Mouse (Mus musculus) left cerebral cortex, adult 18-20 months (tissue): ENCODE measurements around the gene Gm21915. TPM values are rescaled to one million over a fixed set of nuclear protein-coding genes. Genes with fewer than 3 reads are reported as not detected.
A peak's percentile ranks its signal among the peaks of the same experiment; 100 is the strongest.

Experiments
- DNase-seq, 2 experiments: peaks; one replicate each; pipeline ENCODE4 v3.0.0; 2021 to 2022; ENCODE audit warnings: low spot score in 2 of 2, mixed read lengths in 1 of 2
- total RNA-seq, 2 experiments: library from RNA; stranded (reverse); gene quantifications; 2 replicates each; pipeline ENCODE4 v1.2.3; 2021

Gm21915 gene
- total RNA-seq, 2 experiments from 2014 or later: not detected

GRCm38 (mm10) chr9:40666190-40666803 lies 4.1 kb upstream of the Gm21915 start:
- DNase-seq: no peak

GRCm38 (mm10) chr9:40671323-40671930 lies 1.0 kb downstream of the Gm21915 start:
- DNase-seq: no peak

GRCm38 (mm10) chr9:40675203-40675958 lies 5.0 kb downstream of the Gm21915 start:
- peak; percentile 37 to 44 for DNase-seq

DNA sequence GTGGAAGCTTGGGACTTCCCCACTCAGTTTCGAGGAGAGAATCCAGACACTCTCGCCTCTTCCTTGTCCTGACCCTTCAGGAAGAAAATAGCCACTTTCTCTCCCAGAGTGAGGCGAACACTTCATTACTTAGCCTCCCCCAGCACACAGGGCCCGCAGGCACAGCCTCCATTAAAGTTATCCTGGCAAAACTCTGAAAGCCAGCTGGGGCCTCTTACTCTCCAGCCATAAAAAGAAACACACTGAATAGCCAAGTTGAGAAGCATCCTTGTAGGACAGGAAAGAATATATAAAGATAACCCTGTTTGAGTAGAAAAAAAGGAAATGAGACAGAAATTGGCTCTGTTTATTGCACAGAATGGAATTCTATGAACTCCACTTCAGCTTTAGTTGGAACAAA lies 8.2 kb downstream of the Gm21915 start:
- no peak for DNase-seq

- peak in 1 of 2 experiments; percentile 49 for DNase-seq
Measured at GRCm38 (mm10) chr9:40685801-40686420, 15.5 kb downstream of the Gm21915 start, which contains the start of gene Clmp. Clmp (plus strand) TSS chr9:40685962.

DNA sequence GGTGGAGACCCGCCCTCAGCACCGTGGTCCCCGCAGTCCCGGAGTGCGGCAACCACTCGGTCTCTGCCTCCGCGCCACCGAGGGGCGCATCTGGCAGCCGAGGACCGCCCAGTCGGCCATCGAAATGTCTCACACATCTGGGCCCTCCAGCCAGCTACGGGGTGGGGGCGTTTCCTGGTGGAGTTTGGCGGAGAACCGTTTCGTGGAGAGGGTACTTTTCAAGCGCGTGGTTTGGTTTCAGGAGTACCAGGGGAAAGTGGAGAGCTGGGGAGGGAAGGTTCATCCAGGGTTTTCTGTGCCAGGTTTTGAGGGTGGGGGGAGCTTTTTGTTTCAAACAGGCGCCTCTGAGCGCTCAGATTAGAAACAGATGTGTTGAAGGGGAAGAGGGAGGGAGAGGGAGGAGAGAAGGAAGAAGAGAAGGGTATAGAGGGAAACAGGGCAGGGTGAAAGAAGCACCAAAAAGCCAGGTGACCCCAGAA lies 16.0 kb downstream of the Gm21915 start:
- no peak for DNase-seq

- DNase-seq: no peak
Measured at GRCm38 (mm10) chr9:40687053-40687452, 16.6 kb downstream of the Gm21915 start.

DNA sequence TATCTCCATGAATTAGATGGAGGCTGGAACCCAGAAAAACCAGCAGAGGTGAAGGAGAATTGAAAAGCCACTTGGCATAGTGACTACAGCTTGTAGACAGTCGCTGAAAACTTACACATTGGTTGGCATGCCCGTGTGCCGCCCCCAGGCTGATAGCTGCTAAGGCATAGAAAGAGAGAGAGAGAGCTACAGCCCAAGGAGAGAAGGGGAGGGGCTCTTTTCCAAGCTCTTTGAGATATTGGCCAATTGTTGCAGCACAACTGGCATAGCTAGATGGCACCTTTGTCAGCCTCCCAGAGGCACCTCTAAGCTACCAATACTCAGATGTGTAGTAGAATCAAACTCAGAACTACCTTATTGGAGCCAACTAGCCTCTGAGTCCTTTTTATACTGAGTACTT lies 17.1 kb downstream of the Gm21915 start:
- DNase-seq: no peak

GRCm38 (mm10) chr9:40690511-40690910 lies 20.1 kb downstream of the Gm21915 start:
- no peak for DNase-seq

DNA sequence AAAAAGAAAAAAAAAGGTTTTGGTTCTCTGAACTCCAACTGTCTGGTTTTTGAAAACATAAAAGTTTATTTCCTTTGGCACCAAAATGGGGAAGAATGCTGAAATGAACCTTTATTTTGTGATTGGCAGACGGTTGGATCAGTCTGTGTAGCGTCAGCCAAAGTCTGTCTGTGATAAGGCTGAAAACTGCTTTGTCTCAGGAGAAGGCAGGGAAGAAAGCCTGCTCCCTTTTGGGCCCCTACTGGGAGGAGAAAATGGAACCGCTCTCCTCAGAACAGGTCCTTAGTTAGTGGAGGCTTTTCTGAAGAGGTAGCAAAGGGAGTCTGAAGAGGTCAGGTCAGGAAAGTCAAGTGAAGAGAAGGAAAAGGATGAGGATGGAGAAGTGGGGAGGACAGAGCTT lies 22.6 kb downstream of the Gm21915 start:
- DNase-seq: no peak

DNA sequence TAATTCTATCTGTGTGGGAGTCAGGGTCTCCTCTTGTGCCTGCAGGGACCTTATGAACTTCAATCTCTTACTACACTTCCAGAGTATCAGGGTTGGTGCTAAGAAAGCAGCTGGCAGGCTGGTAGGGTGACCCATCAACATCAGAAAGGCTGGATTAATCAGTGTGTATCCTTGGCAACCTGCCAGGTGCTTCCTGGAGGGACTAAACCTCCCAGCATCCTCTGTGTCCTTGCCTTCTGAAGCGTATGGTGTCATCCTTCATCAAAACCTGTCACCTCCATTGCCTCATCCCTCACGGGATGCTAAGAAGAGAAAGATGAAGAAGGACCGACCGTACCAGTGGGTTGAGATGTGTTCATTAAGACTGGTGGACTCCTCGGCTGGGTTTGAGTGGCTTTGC lies 23.4 kb downstream of the Gm21915 start:
- DNase-seq: no peak

DNA sequence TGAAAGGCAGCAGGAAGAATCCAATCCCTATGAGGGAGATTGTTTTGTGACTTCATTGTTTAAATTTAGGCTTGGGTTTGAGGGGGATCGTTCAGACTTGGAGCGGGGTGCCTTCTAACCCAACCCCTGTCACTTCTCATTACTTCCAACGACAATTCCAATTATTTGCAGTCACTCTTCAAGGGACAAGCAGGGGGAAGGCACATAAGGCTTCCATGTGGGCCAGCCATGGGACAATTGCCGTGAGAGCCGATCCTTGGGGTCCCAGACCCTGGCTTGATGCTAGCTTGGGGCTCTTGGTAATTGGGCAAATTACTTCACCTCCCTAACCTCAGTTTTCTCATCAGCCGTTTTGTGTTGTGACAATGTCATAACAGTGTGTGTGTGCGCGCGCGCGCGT lies 23.9 kb downstream of the Gm21915 start:
- DNase-seq: no peak

- no peak for DNase-seq
Measured at GRCm38 (mm10) chr9:40696086-40696485, 25.7 kb downstream of the Gm21915 start.

DNA sequence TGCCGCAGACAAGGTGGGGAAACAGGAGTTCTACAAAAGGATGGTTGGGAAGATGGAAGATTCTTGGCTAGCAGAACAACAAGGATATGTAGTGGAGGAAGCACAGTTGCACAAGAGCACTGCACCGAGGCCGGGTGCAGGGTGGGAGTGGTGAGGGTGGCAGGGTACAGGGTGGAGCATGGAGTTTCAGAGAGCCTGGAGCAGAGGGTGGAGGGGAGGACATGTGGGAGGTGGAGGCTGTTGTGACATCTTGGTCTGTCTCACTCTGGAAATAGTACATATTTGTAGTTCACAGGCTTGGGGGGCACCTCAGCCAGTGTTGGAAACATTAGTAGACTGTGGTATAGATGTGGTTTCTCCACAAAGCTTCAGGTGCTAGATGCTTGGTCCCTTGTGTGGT lies 28.8 kb downstream of the Gm21915 start:
- DNase-seq: no peak

- DNase-seq: no peak
Measured at GRCm38 (mm10) chr9:40700253-40700652, 29.8 kb downstream of the Gm21915 start.

DNA sequence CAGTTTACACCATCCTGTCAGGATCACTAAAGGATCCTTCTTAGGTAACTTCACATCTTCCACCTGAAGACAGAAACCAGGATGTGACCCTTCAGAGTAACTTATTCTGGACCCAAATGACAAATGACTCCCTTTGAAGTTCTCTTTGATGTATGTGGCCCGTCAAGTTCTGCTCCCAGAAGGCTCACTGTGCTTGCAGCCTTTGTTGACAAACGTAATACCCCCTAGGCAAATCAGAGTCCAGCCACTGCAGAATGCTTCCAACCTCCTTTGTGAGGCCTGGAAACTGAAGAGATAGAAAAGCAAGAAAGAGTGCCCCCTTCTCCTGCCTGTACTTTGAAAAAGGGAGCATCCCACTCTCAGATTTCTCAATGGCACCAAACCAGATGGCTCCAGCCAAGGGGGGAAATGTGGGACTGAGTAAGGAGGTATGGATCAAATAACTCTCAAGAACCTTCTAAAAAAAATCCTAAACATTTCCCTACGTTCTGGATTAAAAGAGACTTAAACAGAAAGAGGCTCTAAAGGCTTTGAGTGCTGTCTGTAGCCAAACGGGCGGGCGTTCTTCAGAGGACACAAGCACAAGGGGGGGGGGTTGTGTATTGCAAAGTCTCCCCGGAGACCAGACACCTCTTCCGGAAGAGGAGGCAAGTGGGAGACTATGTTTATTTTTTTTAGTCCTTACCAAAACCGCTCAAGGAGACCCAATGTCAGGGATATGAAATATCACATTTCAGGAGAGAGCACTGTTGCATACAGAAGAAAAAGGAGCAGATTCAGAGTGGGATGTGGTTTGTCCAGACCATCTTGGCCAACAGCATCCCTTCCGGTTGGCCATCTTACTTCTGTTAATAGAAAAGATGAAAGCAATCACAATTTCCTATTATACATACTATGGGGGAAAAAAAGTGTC lies 34.2 kb downstream of the Gm21915 start:
- no peak for DNase-seq

DNA sequence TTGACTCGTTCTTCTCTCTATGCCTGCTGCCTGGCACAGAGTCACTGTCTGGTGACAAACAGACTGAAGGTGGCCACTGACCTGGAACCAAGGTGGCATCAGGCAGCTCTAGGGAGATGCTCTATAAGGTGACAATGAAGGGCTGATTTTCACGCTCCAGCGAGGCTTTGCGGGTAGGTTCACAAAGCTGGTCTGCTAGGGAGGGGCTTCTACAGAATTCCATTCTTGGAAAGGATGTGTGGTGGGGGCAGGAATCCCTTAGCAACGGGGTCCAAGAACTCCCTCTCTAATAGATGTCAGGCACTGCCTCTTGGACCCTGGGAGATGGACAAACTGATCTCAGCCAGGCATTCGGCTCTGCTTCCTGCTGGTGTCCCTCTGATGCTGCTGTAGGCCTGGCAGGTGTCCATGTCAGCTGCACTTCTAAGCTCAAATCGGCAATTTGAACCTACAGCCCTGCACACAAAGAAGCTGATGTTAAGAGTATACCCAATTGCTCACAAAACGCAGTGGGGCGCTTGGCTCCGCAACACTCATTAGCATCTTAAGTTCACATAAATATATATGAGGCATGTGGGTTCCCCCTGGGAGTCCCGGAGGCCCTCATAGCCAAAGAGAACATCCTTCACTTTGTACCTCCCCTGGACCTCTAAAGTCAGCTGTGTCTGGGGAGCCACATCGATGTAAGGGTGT lies 38.2 kb downstream of the Gm21915 start:
- no peak for DNase-seq

DNA sequence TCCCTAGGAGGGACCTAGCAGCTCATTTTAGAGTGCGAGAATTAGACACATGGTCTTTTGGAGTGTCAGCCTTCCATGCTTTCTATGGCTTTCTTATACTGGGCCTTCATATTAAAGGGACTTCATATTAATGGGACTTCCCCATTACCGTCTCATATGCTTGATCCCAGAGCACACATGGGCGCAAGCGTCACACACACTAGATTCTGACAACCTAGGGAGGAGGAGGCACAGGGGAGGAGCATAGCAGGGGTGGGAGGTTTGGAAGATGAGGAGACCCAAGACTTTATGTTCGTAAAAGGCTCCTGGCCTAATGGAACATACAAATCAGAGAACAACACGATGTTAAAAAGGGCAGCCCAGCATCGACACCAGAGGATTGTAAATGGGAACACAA lies 38.7 kb downstream of the Gm21915 start:
- DNase-seq: no peak

DNA sequence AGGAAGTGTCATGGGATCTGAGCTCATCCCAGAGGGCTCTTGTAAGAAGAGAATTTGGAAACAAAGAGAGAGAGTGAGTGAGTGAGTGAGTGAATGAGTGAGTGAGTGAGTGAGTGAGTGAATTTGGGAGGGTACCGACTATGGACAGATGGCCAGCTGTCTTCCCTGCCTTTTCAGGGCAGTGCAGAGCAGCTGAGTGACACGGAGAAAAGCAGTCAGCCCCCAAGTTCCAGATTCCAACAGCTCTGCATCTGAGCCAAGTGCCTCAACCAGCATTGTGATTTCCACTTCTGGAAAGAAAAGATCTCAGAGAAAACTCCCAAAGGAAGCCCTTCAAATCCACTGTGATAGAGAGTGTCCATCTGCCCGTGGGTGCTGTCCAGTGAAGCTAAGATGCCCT lies 39.2 kb downstream of the Gm21915 start:
- no peak for DNase-seq

- no peak for DNase-seq
Measured at GRCm38 (mm10) chr9:40709991-40710390, 39.6 kb downstream of the Gm21915 start.
